Mouse (Mus musculus) cerebellum, adult 2 months (tissue): ENCODE data around the gene 4931440F15Rik.

Experiments
- CTCF ChIP-seq: fragments of 200-500 bp; IDR thresholded peaks from 2 replicates; pipeline ENCODE4 v1.5.1; 2011; ENCODE audit warnings: low read depth, mild to moderate bottlenecking, control low read depth, low read length, moderate library complexity, borderline replicate concordance; ENCODE audit not compliant: insufficient read depth
- POLR2A ChIP-seq: fragments of 200-500 bp; IDR thresholded peaks from 2 replicates; pipeline ENCODE4 v1.6.1; 2011; ENCODE audit warnings: low read length, control low read depth, borderline replicate concordance; ENCODE audit not compliant: insufficient read depth

DNA sequence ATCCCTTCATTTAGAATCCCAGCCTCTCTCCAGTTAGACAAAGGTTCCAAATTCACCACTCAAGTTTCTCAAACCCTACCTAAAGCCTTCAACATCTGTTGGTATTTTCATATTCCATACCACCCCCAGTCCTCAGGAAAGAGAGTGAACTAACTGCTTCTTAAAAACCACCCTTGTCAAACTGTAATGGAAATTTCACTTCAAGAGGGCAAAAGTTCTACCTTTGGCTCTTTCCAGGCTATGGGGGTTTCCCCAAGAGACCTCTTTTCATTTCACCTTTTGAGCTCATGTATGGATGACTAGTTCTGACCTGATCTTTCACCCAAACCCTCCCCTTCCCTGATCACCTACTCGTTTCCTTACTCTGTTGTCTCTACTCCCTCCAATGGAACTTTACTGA lies 25.6 kb downstream of the 4931440F15Rik start:
- TF ChIP-seq POLR2A = no peak
- TF ChIP-seq CTCF = no peak
